Mouse (Mus musculus): Measurements from ENCODE around the gene Nup93. TPM values are rescaled to one million over a fixed set of nuclear protein-coding genes. Genes with fewer than 3 reads are reported as not detected.
A peak's percentile ranks its signal among the peaks of the same experiment; 100 is the strongest.

The Nup93 gene
- polyA plus RNA-seq, 1 experiment = 29.1 TPM

- 36% methylated on average over 21 of the region's 21 CpGs for WGBS
- Histone ChIP-seq H3K4me3 (replicated peaks; ENCODE audit: insufficient read depth, low read depth, low read length) (no peak overlapping the region), H3K4me1 (ENCODE audit: control insufficient read depth, insufficient read depth, low read length) (no peaks in the 10 kb centered on the region), H3K27me3 (ENCODE audit: control insufficient read depth, insufficient read depth, low read length) (no peaks in the 10 kb centered on the region), H3K27ac (ENCODE audit: insufficient read depth, low read length) (no peak overlapping the region)
- no peak for DNase-seq
- no peak for TF ChIP-seq CTCF (IDR thresholded peaks at IDR 0.05; ENCODE audit: borderline replicate concordance, insufficient read depth, low read depth, low read length)
- TF ChIP-seq POLR2A (IDR thresholded peaks at IDR 0.05; ENCODE audit: borderline replicate concordance, insufficient read depth, low read length) = no peak
Measured at GRCm38 (mm10) chr8:94191101-94191691, 23.2 kb upstream of the Nup93 start.

- H3K4me3 ChIP-seq (replicated peaks; ENCODE audit: insufficient read depth, low read depth, low read length) = no peak overlapping the region
- H3K4me1 ChIP-seq (ENCODE audit: control insufficient read depth, insufficient read depth, low read length) = no peaks in the 10 kb centered on the region
- TF ChIP-seq CTCF (IDR thresholded peaks at IDR 0.05; ENCODE audit: borderline replicate concordance, insufficient read depth, low read depth, low read length) (no peak), POLR2A (IDR thresholded peaks at IDR 0.05; ENCODE audit: borderline replicate concordance, insufficient read depth, low read length) (no peak)
- WGBS = 50% methylated on average over 1 of the region's 1 CpGs
- no peaks in the 10 kb centered on the region for H3K27me3 ChIP-seq (ENCODE audit: control insufficient read depth, insufficient read depth, low read length)
- H3K27ac ChIP-seq (ENCODE audit: insufficient read depth, low read length) = no peak overlapping the region
- DNase-seq = no peak
Measured at GRCm38 (mm10) chr8:94192926-94193325, 21.4 kb upstream of the Nup93 start.

GRCm38 (mm10) chr8:94194591-94195223 is 19.7 kb upstream of the Nup93 start:
- H3K27me3 ChIP-seq (ENCODE audit: control insufficient read depth, insufficient read depth, low read length) = no peaks in the 10 kb centered on the region
- H3K4me3 ChIP-seq (replicated peaks; ENCODE audit: insufficient read depth, low read depth, low read length) = no peak overlapping the region
- no peak for DNase-seq
- WGBS = 75% methylated on average over 7 of the region's 7 CpGs
- TF ChIP-seq CTCF (IDR thresholded peaks at IDR 0.05; ENCODE audit: borderline replicate concordance, insufficient read depth, low read depth, low read length) (no peak), POLR2A (IDR thresholded peaks at IDR 0.05; ENCODE audit: borderline replicate concordance, insufficient read depth, low read length) (no peak)
- H3K4me1 ChIP-seq (ENCODE audit: control insufficient read depth, insufficient read depth, low read length) = no peaks in the 10 kb centered on the region
- no peak overlapping the region for H3K27ac ChIP-seq (ENCODE audit: insufficient read depth, low read length)

DNA sequence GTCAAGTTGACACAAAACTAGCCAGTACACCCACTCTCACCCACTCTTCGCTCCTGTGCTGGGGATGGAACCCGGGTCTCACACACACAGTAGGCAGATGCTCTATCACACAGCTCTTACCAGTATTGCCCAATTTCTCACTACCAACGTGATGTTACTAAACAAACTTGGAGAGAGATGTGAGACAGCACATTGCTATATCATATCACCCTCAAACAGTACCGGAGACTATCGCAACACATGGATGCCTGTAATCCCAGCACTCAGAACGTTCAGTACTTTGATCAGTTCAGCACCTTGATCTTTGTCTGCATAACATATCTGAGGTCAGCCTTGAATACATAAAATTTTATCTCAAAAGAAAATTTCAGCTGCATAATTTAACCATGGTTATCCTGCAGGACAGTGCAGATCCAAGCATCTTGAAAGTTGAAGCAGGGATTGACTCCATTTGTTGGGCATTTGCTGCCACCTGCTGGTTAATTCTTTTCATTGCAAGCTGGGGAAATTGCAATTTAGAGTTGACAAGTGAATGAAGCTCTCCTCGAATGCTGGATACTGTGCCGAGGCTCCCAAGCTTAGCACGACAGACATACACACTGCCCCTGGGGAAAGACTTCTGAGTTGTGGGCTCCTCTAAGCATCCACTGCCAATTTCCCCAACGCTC is 15.0 kb upstream of the Nup93 start:
- Histone ChIP-seq H3K27me3 (ENCODE audit: control insufficient read depth, insufficient read depth, low read length) (no peaks in the 10 kb centered on the region), H3K4me3 (replicated peaks; ENCODE audit: insufficient read depth, low read depth, low read length) (no peak overlapping the region), H3K4me1 (ENCODE audit: control insufficient read depth, insufficient read depth, low read length) (no peaks in the 10 kb centered on the region), H3K27ac (ENCODE audit: insufficient read depth, low read length) (no peak overlapping the region)
- WGBS = 46% methylated on average over 10 of the region's 10 CpGs
- TF ChIP-seq POLR2A (IDR thresholded peaks at IDR 0.05; ENCODE audit: borderline replicate concordance, insufficient read depth, low read length) = no peak
- TF ChIP-seq CTCF (IDR thresholded peaks at IDR 0.05; ENCODE audit: borderline replicate concordance, insufficient read depth, low read depth, low read length) = peak; percentile 67
- DNase-seq = peak; percentile 63 to 68

DNA sequence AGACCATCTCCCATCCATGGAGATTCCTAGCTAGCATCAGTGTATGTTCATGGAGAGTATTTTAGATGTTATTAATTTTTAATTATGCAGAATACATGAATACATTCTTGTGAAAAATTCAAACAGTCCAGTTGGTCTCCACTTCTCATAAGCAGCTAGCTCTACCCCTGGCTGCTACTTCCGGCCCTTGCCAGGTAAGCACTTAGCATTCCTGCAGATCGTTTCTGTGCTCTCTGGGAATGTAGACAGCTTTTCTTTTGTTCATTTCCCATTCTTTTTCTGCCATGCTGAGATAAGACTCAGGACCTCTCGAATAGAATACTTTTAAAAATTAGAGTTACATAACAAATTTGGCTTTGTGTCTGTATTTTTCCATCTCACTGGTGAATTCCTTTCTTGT is 10.3 kb upstream of the Nup93 start:
- H3K27ac ChIP-seq (ENCODE audit: insufficient read depth, low read length) = no peak overlapping the region
- no peak overlapping the region for H3K4me3 ChIP-seq (replicated peaks; ENCODE audit: insufficient read depth, low read depth, low read length)
- 71% methylated on average over 3 of the region's 3 CpGs for WGBS
- no peak for TF ChIP-seq CTCF (IDR thresholded peaks at IDR 0.05; ENCODE audit: borderline replicate concordance, insufficient read depth, low read depth, low read length)
- TF ChIP-seq POLR2A (IDR thresholded peaks at IDR 0.05; ENCODE audit: borderline replicate concordance, insufficient read depth, low read length) = no peak
- H3K27me3 ChIP-seq (ENCODE audit: control insufficient read depth, insufficient read depth, low read length) = no peaks in the 10 kb centered on the region
- no peak for DNase-seq
- no peaks in the 10 kb centered on the region; the same call in 1 of the 2 replicates for H3K4me1 ChIP-seq (ENCODE audit: control insufficient read depth, insufficient read depth, low read length)

GRCm38 (mm10) chr8:94205736-94206135 is 8.6 kb upstream of the Nup93 start:
- DNase-seq = peak; percentile 64 to 79
- Histone ChIP-seq H3K27me3 (ENCODE audit: control insufficient read depth, insufficient read depth, low read length) (no peaks in the 10 kb centered on the region), H3K4me1 (ENCODE audit: control insufficient read depth, insufficient read depth, low read length) (peaks cover 9% of the 10 kb centered on the region; the same call in 1 of the 2 replicates), H3K27ac (ENCODE audit: insufficient read depth, low read length) (no peak overlapping the region), H3K4me3 (replicated peaks; ENCODE audit: insufficient read depth, low read depth, low read length) (no peak overlapping the region)
- 21% methylated on average over 5 of the region's 5 CpGs for WGBS
- TF ChIP-seq CTCF (IDR thresholded peaks at IDR 0.05; ENCODE audit: borderline replicate concordance, insufficient read depth, low read depth, low read length) (peak; percentile 91), POLR2A (IDR thresholded peaks at IDR 0.05; ENCODE audit: borderline replicate concordance, insufficient read depth, low read length) (no peak)

DNA sequence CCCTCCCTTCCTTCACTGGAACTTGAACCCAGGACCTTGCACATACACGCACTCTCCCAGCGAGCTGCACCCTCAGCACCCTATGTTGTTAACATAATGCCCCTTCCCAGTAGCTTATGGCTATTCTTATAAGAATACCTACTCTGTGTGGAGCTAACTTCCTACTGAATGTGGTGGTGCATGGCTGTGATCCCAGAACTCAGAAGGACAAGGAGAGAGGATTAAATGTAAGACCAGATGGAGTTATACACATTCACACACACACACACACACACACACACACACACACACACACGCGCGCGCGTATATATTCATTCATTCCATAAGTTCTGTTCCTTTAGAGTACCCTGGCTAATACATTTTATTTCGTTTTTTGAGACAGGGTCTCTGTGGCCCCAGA is 8.1 kb upstream of the Nup93 start:
- DNase-seq = no peak

More for the DNA sequence above, 8.1 kb upstream of the Nup93 start:
- WGBS = 86% methylated on average over 8 of the region's 8 CpGs
- TF ChIP-seq POLR2A (IDR thresholded peaks at IDR 0.05; ENCODE audit: borderline replicate concordance, insufficient read depth, low read length) (no peak), CTCF (IDR thresholded peaks at IDR 0.05; ENCODE audit: borderline replicate concordance, insufficient read depth, low read depth, low read length) (no peak)
- no peaks in the 10 kb centered on the region for H3K27me3 ChIP-seq (ENCODE audit: control insufficient read depth, insufficient read depth, low read length)
- H3K4me1 ChIP-seq (ENCODE audit: control insufficient read depth, insufficient read depth, low read length) = peaks cover 9% of the 10 kb centered on the region; the same call in 1 of the 2 replicates
- H3K4me3 ChIP-seq (replicated peaks; ENCODE audit: insufficient read depth, low read depth, low read length) = no peak overlapping the region
- no peak overlapping the region for H3K27ac ChIP-seq (ENCODE audit: insufficient read depth, low read length)

All from cerebellum, adult 2 months (tissue).